Mouse (Mus musculus): Measurements from ENCODE around the gene Aldh5a1.

Aldh5a1 gene

DNA sequence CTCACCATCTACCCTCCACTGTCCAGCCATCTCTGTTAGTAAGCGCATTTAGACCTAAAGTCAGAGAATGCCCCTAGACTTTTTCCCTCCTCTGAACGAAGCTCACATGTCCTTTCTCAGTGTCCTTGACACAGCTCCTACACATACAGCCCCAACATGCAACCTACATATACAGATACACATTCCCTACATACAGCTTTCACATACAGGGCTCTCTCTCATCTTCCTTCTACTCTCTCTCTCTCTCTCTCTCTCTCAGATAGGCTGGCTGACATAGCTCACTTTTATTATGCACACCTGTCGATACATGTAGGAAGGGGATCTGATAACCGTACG is 721 bp downstream of the Aldh5a1 start:
- DNase-seq (ENCODE audit: extremely low read depth, insufficient read length, low spot score): no peak

DNA sequence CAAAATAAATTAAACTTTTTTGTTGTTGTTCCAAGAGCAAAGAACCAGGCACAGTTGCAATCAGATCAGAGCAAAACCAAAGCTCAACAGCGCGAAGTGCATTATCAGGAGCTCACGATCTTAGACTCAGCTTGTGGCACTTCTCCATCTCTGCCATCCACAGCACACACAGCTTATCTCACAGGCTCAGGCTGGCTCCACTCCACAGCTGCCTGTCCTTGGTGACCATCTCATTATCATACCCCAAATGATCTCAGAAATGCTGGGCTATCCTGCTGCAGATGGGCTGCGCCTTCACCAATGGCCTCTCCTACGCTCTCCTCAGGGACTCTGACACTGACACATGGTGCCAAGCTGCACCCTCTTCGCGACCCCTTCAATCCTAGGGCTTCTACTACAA is 4.3 kb downstream of the Aldh5a1 start:
- no peak for DNase-seq (ENCODE audit: extremely low read depth, insufficient read length, low spot score)

DNA sequence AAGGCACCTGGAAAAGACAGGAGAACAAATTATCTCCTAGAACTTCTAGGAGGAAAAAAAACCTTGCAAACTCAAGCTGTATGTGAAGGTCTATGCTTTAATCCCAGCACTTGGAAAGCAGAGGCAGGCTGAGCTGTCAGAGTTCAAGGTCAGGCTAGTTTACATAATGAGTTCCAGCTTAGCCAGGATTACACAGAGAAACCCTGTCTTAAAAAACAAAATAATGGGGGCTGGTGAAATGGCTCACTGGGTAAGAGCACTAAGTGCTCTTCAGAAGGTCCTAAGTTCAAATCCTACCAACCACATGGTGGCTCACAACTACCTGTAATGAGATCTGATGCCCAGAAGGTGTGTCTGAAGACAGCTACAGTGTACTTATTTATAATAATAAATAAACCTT is 6.9 kb downstream of the Aldh5a1 start:
- no peak for DNase-seq (ENCODE audit: extremely low read depth, insufficient read length, low spot score)

- DNase-seq (ENCODE audit: extremely low read depth, insufficient read length, low spot score): no peak
Observed at GRCm38 (mm10) chr13:24923991-24924390, 13.5 kb downstream of the Aldh5a1 start.

DNA sequence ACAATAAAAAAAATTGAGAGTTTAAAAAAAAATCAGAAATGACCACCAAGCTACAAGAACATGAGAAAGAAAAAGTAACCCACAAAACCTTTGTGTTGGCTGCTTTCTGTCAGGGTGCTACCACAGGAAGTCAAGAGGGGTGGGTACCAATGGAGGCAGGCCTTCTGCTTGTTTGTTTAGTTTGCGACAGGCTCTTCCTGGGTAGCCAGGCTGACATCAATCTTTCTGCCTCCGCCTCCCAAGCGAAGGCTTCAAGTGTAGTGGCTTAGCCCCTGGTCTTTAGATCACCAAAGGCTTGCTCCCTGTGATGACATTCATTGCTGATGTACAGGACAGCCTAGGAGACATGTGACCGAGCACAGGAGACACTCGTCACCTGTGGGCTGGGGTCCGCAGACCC is 16.2 kb downstream of the Aldh5a1 start:
- no peak for DNase-seq (ENCODE audit: extremely low read depth, insufficient read length, low spot score)

DNA sequence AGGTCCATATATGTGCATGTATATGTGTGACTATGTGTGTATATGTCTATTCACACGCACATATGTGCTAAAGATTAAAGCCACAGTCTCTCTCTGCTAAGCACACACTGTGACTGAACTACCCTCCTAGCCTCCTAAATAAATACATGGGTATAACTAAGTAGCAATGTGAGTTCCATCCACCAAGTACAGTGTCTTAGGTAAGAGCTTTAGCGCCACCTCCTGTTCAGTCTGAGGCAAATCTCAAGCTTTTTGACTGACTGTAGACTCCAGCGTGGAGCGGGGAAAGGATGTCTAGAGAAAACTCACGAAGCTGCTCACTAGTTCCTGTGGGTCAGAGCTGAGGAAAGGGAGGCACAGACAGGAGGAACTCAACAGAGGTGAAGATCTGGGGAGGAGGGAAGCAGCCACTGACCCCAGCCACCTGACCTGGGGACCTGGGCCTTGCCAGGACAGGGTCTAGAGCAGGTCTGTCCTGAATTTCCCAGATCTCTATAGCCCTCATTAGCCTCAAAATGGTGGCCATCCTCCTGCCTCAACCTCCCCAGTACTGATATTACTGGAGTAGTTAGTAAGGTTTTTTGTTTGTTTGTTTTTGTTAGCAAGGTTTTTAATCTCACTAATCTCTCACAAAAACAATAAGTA is 17.0 kb downstream of the Aldh5a1 start:
- no peak for DNase-seq (ENCODE audit: extremely low read depth, insufficient read length, low spot score)

- DNase-seq (ENCODE audit: extremely low read depth, insufficient read length, low spot score): no peak
Observed at GRCm38 (mm10) chr13:24915831-24916230, 21.6 kb downstream of the Aldh5a1 start.

DNA sequence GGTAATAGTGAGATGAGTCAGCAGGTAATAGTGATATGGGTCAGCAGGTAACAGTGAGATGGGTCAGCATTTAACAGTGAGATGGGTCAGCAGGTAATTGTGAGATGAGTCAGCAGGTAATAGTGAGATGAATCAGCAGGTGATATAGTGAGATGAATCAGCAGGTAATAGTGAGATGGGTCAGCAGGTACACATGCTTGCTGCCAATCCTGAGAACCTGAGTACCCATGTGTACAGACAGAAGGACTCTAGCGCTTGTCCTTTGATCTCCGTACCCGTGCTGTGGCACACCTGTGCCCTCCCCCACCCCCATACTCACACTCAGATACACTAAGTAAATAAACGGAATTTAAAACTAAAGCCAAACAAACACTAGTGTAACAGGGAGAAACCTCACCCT is 22.5 kb downstream of the Aldh5a1 start:
- DNase-seq (ENCODE audit: extremely low read depth, insufficient read length, low spot score): no peak

DNA sequence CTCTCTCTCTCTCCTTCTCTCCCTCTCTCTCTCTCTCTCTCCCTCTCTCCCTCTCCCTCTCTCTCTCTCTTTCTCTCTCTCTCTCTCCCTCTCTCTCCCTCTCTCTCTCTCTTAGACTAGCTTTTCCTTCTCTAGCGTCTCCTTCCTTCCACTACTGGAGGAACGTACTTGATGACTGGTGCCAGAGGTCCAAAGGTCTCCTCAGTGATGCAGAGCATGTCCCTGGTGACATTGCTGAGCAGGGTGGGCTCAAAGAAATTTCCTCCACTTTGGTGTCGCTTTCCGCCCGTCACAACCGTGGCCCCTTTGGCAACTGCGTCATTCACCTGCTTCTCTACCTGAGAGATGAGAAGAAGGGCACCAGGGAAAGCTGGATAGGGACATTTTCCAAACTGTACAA is 23.9 kb downstream of the Aldh5a1 start:
- DNase-seq (ENCODE audit: extremely low read depth, insufficient read length, low spot score): no peak

DNA sequence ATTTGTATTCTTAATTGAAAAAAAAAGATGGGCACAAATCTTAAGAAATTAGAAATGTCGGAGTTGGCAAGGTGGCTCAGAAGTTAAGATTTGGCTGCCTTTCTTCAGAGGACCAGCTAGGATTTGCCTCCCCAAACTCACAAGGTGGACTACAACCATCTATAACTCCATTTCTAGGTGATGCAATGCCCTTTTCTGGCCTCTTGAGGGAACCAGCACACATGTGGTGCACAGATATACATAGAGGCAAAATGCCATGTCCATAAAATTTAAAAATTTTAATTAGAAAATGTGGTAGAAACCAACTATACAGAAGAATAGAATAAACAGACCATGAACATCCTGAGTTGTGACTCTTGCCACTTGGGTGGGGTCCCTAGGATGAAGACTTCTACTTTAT is 28.3 kb downstream of the Aldh5a1 start:
- no peak for DNase-seq (ENCODE audit: extremely low read depth, insufficient read length, low spot score)

GRCm38 (mm10) chr13:24906831-24907570 is 30.5 kb downstream of the Aldh5a1 start:
- no peak for DNase-seq (ENCODE audit: extremely low read depth, insufficient read length, low spot score)

DNA sequence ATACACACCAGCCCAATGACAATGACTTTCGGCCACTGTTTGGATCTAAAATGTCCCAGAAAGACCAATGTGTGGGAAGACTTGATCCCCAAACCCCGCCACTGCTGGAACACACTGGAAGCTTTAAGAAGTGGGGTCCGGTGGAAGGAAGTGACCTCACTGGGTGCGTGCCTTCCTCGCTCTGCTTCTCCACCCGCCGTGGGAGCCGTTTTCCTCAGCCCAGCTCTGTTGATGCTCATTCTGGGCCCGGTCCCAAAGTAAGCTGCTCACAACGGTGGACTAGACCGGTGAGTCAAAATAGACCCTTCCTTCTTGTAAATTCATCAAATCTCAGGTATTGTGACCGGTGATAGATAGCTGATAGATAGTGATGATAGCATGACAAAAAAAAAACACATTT is 32.0 kb downstream of the Aldh5a1 start:
- no peak for DNase-seq (ENCODE audit: extremely low read depth, insufficient read length, low spot score)

DNA sequence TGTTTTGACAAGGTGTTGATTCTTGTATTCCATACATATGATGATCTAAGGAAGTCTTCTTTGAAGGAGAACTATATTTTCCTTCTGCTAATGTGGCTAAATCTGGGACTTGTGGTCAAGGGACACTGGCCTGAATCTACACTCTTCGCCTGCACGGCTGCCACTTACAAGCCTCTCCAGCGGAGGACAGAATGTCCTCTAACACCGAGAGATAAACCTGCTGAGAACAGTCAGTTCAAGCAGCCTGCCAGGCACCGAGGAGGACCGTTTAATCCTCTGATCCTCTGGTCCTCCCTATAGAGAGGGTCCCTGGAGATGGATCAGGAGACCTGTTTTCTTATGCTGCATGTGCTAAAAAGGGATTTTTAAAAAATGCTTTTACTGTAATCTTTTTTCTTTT is 34.0 kb downstream of the Aldh5a1 start:
- no peak for DNase-seq (ENCODE audit: extremely low read depth, insufficient read length, low spot score)

DNA sequence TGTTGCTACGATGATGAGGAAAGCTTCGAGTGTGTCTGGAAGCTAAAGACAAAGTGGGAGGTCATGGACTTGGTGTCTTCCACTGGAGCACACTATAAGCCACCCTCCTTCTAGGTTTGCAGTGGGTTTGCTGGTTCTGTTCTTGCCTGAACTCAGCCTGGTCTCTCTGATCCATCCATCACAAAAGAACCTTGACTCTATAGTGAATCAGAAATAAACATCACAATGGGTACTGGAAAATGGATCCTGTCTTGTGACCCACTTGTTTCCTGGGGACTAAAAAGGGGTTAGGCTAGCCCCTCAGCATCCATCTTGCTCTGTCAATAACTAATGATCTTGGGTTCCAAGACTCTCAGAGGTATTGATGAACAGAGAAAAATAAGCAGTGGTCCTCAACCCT is 35.5 kb downstream of the Aldh5a1 start:
- DNase-seq (ENCODE audit: extremely low read depth, insufficient read length, low spot score): no peak

DNA sequence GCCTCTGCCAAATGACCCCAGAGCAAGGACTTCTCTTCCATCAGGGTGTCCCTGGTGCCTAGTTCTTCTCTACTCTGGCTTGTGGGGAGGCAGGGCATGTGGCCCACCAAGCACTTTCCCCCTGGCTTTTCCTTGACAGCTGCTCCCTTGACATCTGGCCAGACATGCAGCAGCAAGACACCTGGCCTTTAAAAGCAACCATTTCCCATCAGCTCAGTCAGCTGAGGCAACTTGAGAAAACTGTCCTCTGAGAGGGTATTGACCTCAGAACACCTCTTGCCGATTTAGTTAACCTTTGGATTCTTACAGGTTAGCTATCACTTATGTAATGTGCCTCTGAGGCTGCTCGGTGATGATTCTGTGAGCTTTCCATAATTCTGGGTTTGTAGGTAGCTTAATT is 43.6 kb downstream of the Aldh5a1 start:
- no peak for DNase-seq (ENCODE audit: extremely low read depth, insufficient read length, low spot score)

- DNase-seq (ENCODE audit: extremely low read depth, insufficient read length, low spot score): no peak
Observed at GRCm38 (mm10) chr13:24892516-24892915, 44.9 kb downstream of the Aldh5a1 start.

DNA sequence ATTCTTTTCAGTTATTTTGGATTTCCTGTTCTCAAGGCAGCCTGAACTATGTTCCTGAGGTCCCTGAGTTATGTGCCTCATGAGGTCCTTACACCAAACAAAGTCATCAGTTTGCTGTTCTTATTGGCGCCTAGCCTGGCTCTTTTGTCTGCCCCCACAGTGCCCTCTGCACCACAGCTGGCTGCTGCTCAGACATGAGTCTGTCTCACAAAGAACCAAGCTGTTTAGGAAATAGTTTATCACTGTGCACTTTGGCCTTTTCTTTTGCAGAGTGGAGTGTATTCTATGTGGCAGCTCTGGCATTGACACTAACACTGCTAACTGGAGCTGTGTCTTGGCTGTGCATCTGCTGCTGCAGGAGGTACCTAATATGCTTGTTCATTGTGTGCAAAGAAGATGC is 47.9 kb downstream of the Aldh5a1 start:
- DNase-seq (ENCODE audit: extremely low read depth, insufficient read length, low spot score): no peak

- DNase-seq (ENCODE audit: extremely low read depth, insufficient read length, low spot score): no peak
Observed at GRCm38 (mm10) chr13:24882411-24882810, 55.0 kb downstream of the Aldh5a1 start.

- no peak for DNase-seq (ENCODE audit: extremely low read depth, insufficient read length, low spot score)
Observed at GRCm38 (mm10) chr13:24880704-24881103, 56.8 kb downstream of the Aldh5a1 start.

- no peak for DNase-seq (ENCODE audit: extremely low read depth, insufficient read length, low spot score)
Observed at GRCm38 (mm10) chr13:24880208-24880607, 57.3 kb downstream of the Aldh5a1 start.

- DNase-seq (ENCODE audit: extremely low read depth, insufficient read length, low spot score): no peak
Observed at GRCm38 (mm10) chr13:24879359-24880040, 58.0 kb downstream of the Aldh5a1 start.

GRCm38 (mm10) chr13:24868233-24868632 is 69.2 kb downstream of the Aldh5a1 start:
- no peak for DNase-seq (ENCODE audit: extremely low read depth, insufficient read length, low spot score)

Data from 3134 (cell line).